Mouse (Mus musculus) frontal cortex, adult (tissue): ENCODE measurements around the gene Pgm1.

Experiments used
- ATAC-seq: cut with Nextera tagmentation; 2 replicates; pipeline ENCODE4 v1.9.2; 2017; ENCODE audit warnings: mild to moderate bottlenecking, moderate library complexity, mixed read lengths; ENCODE audit not compliant: low TSS enrichment

Pgm1 gene

GRCm38 (mm10) chr4:99929149-99929612, at the start of gene Pgm1:
Gene Pgm1, plus strand, starts transcription at chr4:99929414.
- ATAC-seq: peak; percentile 73

GRCm38 (mm10) chr4:99881882-99882281, 47.3 kb upstream of the Pgm1 start:
- no peak for ATAC-seq

GRCm38 (mm10) chr4:99882405-99882804, 46.8 kb upstream of the Pgm1 start:
- ATAC-seq: no peak

GRCm38 (mm10) chr4:99913894-99914451, 15.2 kb upstream of the Pgm1 start:
- ATAC-seq: peak; percentile 70

GRCm38 (mm10) chr4:99926380-99926779, 2.8 kb upstream of the Pgm1 start:
- no peak for ATAC-seq

GRCm38 (mm10) chr4:99928521-99928920, 693 bp upstream of the Pgm1 start:
- no peak for ATAC-seq

GRCm38 (mm10) chr4:99929613-99930517, 651 bp downstream of the Pgm1 start, which contains the start of gene Itgb3bp:
Gene Itgb3bp, minus strand, starts transcription at chr4:99929813.
- peak; percentile 90 for ATAC-seq

GRCm38 (mm10) chr4:99930518-99931239, 1.5 kb downstream of the Pgm1 start:
- ATAC-seq: no peak

GRCm38 (mm10) chr4:99931240-99931580, 2.0 kb downstream of the Pgm1 start:
- no peak for ATAC-seq

- no peak for ATAC-seq
Observed at GRCm38 (mm10) chr4:99931807-99932206, 2.6 kb downstream of the Pgm1 start.

GRCm38 (mm10) chr4:99934859-99935258, 5.6 kb downstream of the Pgm1 start:
- ATAC-seq: no peak

GRCm38 (mm10) chr4:99936278-99936677, 7.1 kb downstream of the Pgm1 start:
- ATAC-seq: no peak

GRCm38 (mm10) chr4:99939711-99940505, 10.7 kb downstream of the Pgm1 start:
- no peak for ATAC-seq

GRCm38 (mm10) chr4:99941655-99942414, 12.6 kb downstream of the Pgm1 start:
- peak; percentile 60; the same call in 1 of the 2 replicates for ATAC-seq

GRCm38 (mm10) chr4:99944606-99945005, 15.4 kb downstream of the Pgm1 start:
- ATAC-seq: no peak

- no peak for ATAC-seq
Observed at GRCm38 (mm10) chr4:99945011-99945410, 15.8 kb downstream of the Pgm1 start.

GRCm38 (mm10) chr4:99946516-99946915, 17.3 kb downstream of the Pgm1 start:
- no peak for ATAC-seq

GRCm38 (mm10) chr4:99947192-99947591, 18.0 kb downstream of the Pgm1 start:
- ATAC-seq: peak; percentile 66

- ATAC-seq: no peak
Observed at GRCm38 (mm10) chr4:99947896-99948295, 18.7 kb downstream of the Pgm1 start.

- ATAC-seq: no peak
Observed at GRCm38 (mm10) chr4:99953904-99954303, 24.7 kb downstream of the Pgm1 start.

- no peak for ATAC-seq
Observed at GRCm38 (mm10) chr4:99955396-99955795, 26.2 kb downstream of the Pgm1 start.
